Mouse (Mus musculus) stomach, embryonic 16.5 days (tissue): ENCODE measurements around the gene Mmp25. TPM values are rescaled to one million over a fixed set of nuclear protein-coding genes. Genes with fewer than 3 reads are reported as not detected.

Source experiments
- ATAC-seq: fragments of 200-750 bp; cut with Nextera tagmentation; 2 replicates; pipeline ENCODE4 v1.8.0; 2017; ENCODE audit warnings: moderate number of reproducible peaks, moderate TSS enrichment; ENCODE audit not compliant: insufficient read depth, low FRiP score
- H3K27ac ChIP-seq: fragments of 300-500 bp; sonication (generic); 2 replicates; pipeline ENCODE4 v1.5.1; 2014; ENCODE audit warnings: low read length
- H3K27me3 ChIP-seq: fragments of 300-500 bp; sonication (generic); 2 replicates; pipeline ENCODE4 v1.6.1; 2014; ENCODE audit warnings: low read length, control low read depth, mixed read lengths; ENCODE audit not compliant: control insufficient read depth, insufficient read depth
- H3K36me3 ChIP-seq: fragments of 300-500 bp; sonication (generic); 2 replicates; pipeline ENCODE4 v1.6.1; 2014; ENCODE audit warnings: low read length; ENCODE audit not compliant: control insufficient read depth, insufficient read depth
- H3K4me1 ChIP-seq: fragments of 300-500 bp; sonication (generic); 2 replicates; pipeline ENCODE4 v1.6.1; 2014; ENCODE audit warnings: low read length, control low read depth, mixed read lengths; ENCODE audit not compliant: control insufficient read depth, insufficient read depth
- H3K4me2 ChIP-seq: fragments of 300-500 bp; sonication (generic); 2 replicates; pipeline ENCODE4 v1.6.1; 2014; ENCODE audit warnings: low read depth, low read length, mixed read lengths
- H3K4me3 ChIP-seq: fragments of 300-500 bp; sonication (generic); replicated peaks from 2 replicates; pipeline ENCODE4 v1.5.1; 2014; ENCODE audit warnings: mild to moderate bottlenecking, low read length
- H3K9ac ChIP-seq: fragments of 300-500 bp; sonication (generic); 2 replicates; pipeline ENCODE4 v1.6.1; 2014; ENCODE audit warnings: low read length
- H3K9me3 ChIP-seq: fragments of 300-500 bp; sonication (generic); replicated peaks from 2 replicates; pipeline ENCODE4 v1.6.1; 2016; ENCODE audit warnings: low read length, control low read depth; ENCODE audit not compliant: control insufficient read depth
- WGBS: fragments of 180-500 bp; shearing (Covaris S2); extraction: QIAGEN DNeasy Blood & Tissue Kit; methylation state at CpG from one replicate; pipeline ENCODE4 v1.1.7; 2014; 5-methylcytosine and 5-hydroxymethylcytosine counted together
- polyA plus RNA-seq: library from polyadenylated mRNA; unstranded; fragments of >200 nt; fragmentation: Nextera tagmentation; extraction: Ambion mirVana; gene quantifications from 2 replicates; pipeline ENCODE4 v1.2.1, GENCODE M21; 2015

The Mmp25 gene
- polyA plus RNA-seq, 1 experiment from 2014 or later, result 0.74 TPM

- H3K4me3 ChIP-seq, result no peak overlapping the region
- H3K27me3 ChIP-seq, result 0 out of 2 replicates have a peak, but pooled peaks cover 6% of the 10 kb centered on the region
- no peaks in the 10 kb centered on the region for H3K4me1 ChIP-seq
- 52% methylated on average over 6 of the region's 6 CpGs for WGBS
- no peak overlapping the region for H3K9ac ChIP-seq
- no peak overlapping the region for H3K27ac ChIP-seq
- no peaks in the 10 kb centered on the region for H3K9me3 ChIP-seq
- no peak overlapping the region for H3K4me2 ChIP-seq
- H3K36me3 ChIP-seq, result no peaks in the 10 kb centered on the region
- ATAC-seq, result no peak
Measured at GRCm38 (mm10) chr17:23654001-23654400, 8.9 kb upstream of the Mmp25 start.

GRCm38 (mm10) chr17:23653324-23653723 is 8.2 kb upstream of the Mmp25 start:
- no peak for ATAC-seq
- Histone ChIP-seq H3K36me3 (no peaks in the 10 kb centered on the region), H3K4me1 (no peaks in the 10 kb centered on the region), H3K9me3 (no peaks in the 10 kb centered on the region), H3K9ac (no peak overlapping the region), H3K27me3 (0 out of 2 replicates have a peak, but pooled peaks cover 6% of the 10 kb centered on the region), H3K4me3 (no peak overlapping the region), H3K27ac (no peak overlapping the region), H3K4me2 (no peak overlapping the region)
- WGBS, result 69% methylated on average over 2 of the region's 2 CpGs

DNA sequence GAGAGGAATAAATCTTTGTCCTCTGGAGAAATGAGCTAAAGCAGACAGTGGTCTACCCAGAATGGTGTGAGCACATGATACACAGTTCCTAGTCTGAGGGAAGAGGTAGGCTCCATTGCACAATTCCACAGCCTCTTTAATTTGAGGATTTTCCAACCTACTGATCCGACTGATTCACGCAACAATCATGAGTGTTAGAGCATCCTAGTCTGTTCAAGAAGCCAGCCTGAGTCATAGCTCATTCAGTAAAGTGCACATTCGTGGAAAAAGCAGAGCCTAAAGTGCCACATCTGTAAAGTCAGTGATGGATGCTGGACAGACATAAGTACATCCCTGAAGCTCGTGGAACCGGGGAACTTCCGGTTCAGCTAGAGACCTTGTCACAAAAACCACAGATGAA is 6.3 kb upstream of the Mmp25 start:
- no peaks in the 10 kb centered on the region for H3K9me3 ChIP-seq
- H3K9ac ChIP-seq, result no peak overlapping the region
- H3K4me2 ChIP-seq, result no peak overlapping the region
- H3K4me1 ChIP-seq, result no peaks in the 10 kb centered on the region
- 0 out of 2 replicates have a peak, but pooled peaks cover under 1% of the 10 kb centered on the region for H3K27me3 ChIP-seq
- no peak overlapping the region for H3K27ac ChIP-seq
- H3K4me3 ChIP-seq, result no peak overlapping the region
- H3K36me3 ChIP-seq, result no peaks in the 10 kb centered on the region
- ATAC-seq, result no peak
- 68% methylated on average over 6 of the region's 6 CpGs for WGBS

GRCm38 (mm10) chr17:23645894-23646293 is 817 bp upstream of the Mmp25 start:
- WGBS, result 47% methylated on average over 10 of the region's 10 CpGs
- no peak overlapping the region for H3K27ac ChIP-seq
- no peaks in the 10 kb centered on the region; the same call in 1 of the 2 replicates for H3K9me3 ChIP-seq
- no peak overlapping the region for H3K4me3 ChIP-seq
- H3K4me1 ChIP-seq, result peaks cover 7% of the 10 kb centered on the region
- no peak for ATAC-seq
- H3K36me3 ChIP-seq, result no peaks in the 10 kb centered on the region
- H3K9ac ChIP-seq, result no peak overlapping the region
- peaks cover 12% of the 10 kb centered on the region; the same call in 1 of the 2 replicates for H3K27me3 ChIP-seq
- no peak overlapping the region for H3K4me2 ChIP-seq

GRCm38 (mm10) chr17:23631241-23631640 is 13.8 kb downstream of the Mmp25 start:
- no peaks in the 10 kb centered on the region for H3K27me3 ChIP-seq
- H3K27ac ChIP-seq, result no peak overlapping the region
- no peak overlapping the region for H3K9ac ChIP-seq
- 77% methylated on average over 8 of the region's 8 CpGs for WGBS
- no peaks in the 10 kb centered on the region for H3K36me3 ChIP-seq
- ATAC-seq, result no peak
- H3K4me1 ChIP-seq, result 0 out of 2 replicates have a peak, but pooled peaks cover 5% of the 10 kb centered on the region
- no peak overlapping the region for H3K4me3 ChIP-seq
- H3K9me3 ChIP-seq, result no peaks in the 10 kb centered on the region
- H3K4me2 ChIP-seq, result no peak overlapping the region

DNA sequence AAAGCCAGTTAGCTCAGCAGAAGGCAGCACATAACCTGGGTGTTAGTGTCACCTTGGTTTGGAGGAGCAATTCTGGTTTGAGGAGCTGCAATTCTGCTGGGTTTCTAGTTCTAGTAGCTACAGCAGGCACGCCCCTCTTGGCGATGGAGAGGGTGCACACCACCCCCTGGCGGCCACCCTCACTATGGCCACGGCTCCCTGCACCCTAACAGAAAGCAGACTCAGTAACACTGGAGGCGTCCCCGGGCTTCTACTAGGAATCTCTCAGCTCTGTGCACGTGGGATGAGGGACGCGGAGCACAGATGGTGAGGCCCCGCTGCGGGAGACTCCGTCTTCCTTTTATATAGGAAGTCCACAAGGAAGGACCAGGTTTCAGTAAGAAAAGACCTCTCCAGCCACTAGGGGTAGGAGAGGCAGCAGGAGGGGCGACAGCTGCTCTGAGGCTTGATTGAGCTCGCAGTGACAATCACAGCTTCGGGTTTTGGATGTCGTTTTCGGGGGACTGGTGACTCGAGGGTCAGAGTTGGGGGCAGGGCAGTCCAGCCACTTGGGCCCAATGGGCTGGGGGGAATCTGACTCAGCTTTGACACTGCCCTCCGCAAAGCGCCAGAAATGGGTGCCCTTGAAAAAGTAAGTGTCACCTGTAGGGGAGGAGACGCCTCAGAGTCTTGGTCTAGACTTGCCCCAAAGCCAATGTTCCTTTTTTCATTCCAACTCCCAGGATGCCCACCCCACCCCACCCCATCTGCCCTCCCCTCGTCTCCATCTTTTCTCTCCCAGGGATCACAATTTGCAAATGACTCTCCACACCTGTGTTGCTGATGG is 14.7 kb downstream of the Mmp25 start:
- no peak overlapping the region for H3K27ac ChIP-seq
- peak; percentile 85; the same call in 1 of the 2 replicates for ATAC-seq
- no peaks in the 10 kb centered on the region for H3K27me3 ChIP-seq
- H3K4me3 ChIP-seq, result peak overlapping the region; percentile 28
- WGBS, result 15% methylated on average over 22 of the region's 22 CpGs
- peak overlapping the region; percentile 52 for H3K4me2 ChIP-seq
- 0 out of 2 replicates have a peak, but pooled peaks cover 5% of the 10 kb centered on the region for H3K4me1 ChIP-seq
- H3K9ac ChIP-seq, result peak overlapping the region; percentile 50
- H3K36me3 ChIP-seq, result no peaks in the 10 kb centered on the region
- H3K9me3 ChIP-seq, result no peaks in the 10 kb centered on the region

GRCm38 (mm10) chr17:23627813-23628212 is 17.3 kb downstream of the Mmp25 start:
- Histone ChIP-seq H3K27ac (no peak overlapping the region), H3K27me3 (no peaks in the 10 kb centered on the region), H3K4me3 (no peak overlapping the region), H3K9ac (no peak overlapping the region), H3K36me3 (no peaks in the 10 kb centered on the region), H3K4me1 (0 out of 2 replicates have a peak, but pooled peaks cover 5% of the 10 kb centered on the region), H3K4me2 (no peak overlapping the region), H3K9me3 (no peaks in the 10 kb centered on the region)
- 36% methylated on average over 7 of the region's 7 CpGs for WGBS
- ATAC-seq, result no peak

- Histone ChIP-seq H3K27me3 (0 out of 2 replicates have a peak, but pooled peaks cover 3% of the 10 kb centered on the region), H3K9ac (no peak overlapping the region), H3K9me3 (no peaks in the 10 kb centered on the region), H3K4me1 (no peaks in the 10 kb centered on the region), H3K27ac (no peak overlapping the region), H3K4me2 (no peak overlapping the region), H3K36me3 (no peaks in the 10 kb centered on the region), H3K4me3 (no peak overlapping the region)
- ATAC-seq, result no peak
- 62% methylated on average over 7 of the region's 7 CpGs for WGBS
Measured at GRCm38 (mm10) chr17:23620351-23620750, 24.7 kb downstream of the Mmp25 start.

GRCm38 (mm10) chr17:23617087-23617486 is 28.0 kb downstream of the Mmp25 start:
- Histone ChIP-seq H3K27me3 (0 out of 2 replicates have a peak, but pooled peaks cover 3% of the 10 kb centered on the region), H3K9me3 (no peaks in the 10 kb centered on the region), H3K4me2 (no peak overlapping the region), H3K9ac (no peak overlapping the region), H3K4me1 (no peaks in the 10 kb centered on the region), H3K36me3 (no peaks in the 10 kb centered on the region), H3K27ac (no peak overlapping the region), H3K4me3 (no peak overlapping the region)
- ATAC-seq, result no peak
- 34% methylated on average over 9 of the region's 9 CpGs for WGBS
